Mouse (Mus musculus) thymus, adult 2 months (tissue): Measurements from ENCODE around the gene Npvf.

Experiments used
- CTCF ChIP-seq: fragments of 200-500 bp; IDR thresholded peaks from 2 replicates; pipeline ENCODE4 v1.5.1; 2012; ENCODE audit warnings: mild to moderate bottlenecking, control low read depth, low read length, moderate library complexity, borderline replicate concordance; ENCODE audit not compliant: control insufficient read depth, poor library complexity, insufficient read depth; ENCODE audit errors: extremely low read depth
- POLR2A ChIP-seq: fragments of 200-500 bp; IDR thresholded peaks from 2 replicates; pipeline ENCODE4 v1.6.1; 2012; ENCODE audit warnings: mild to moderate bottlenecking, low read length, control low read depth, moderate library complexity; ENCODE audit not compliant: control insufficient read depth, poor library complexity, insufficient read depth; ENCODE audit errors: extremely low read depth

DNA sequence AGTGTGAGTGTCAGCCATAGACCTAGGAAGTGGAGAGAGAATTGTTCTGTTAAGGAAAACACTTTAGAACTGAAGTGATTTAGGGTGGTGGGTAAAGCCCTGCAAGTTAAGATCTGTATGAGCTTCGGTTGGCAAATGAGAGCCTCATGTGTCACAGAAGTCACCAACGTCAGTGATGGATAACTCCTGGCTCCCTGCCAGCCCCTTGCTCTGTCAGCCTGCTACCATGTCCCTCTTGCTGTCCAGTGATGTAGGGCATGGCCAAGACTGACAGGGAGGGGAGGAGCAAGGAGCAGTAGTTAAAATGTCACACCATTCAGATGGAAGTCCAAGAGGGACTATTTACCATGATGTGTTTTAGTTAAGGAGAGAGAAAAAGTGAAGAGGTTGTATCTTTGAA is 14.6 kb downstream of the Npvf start:
- no peak for TF ChIP-seq CTCF
- no peak for TF ChIP-seq POLR2A
